Mouse (Mus musculus) heart, adult 2 months (tissue): ENCODE data around the gene Mcoln2.

Experiments used
- CTCF ChIP-seq: fragments of 200-600 bp; IDR thresholded peaks from 2 replicates; pipeline ENCODE4 v1.8.1; 2022; ENCODE audit warnings: antibody characterized with exemption, mild to moderate bottlenecking, moderate library complexity
- POLR2A ChIP-seq: fragments of 200-500 bp; IDR thresholded peaks from 2 replicates; pipeline ENCODE4 v1.6.1; 2011; ENCODE audit warnings: mild to moderate bottlenecking, low read depth, low read length, control low read depth; ENCODE audit not compliant: insufficient read depth

- no peak for TF ChIP-seq CTCF
- no peak for TF ChIP-seq POLR2A
Observed at GRCm38 (mm10) chr3:146151755-146152154, 2.1 kb downstream of the Mcoln2 start.
